Mouse (Mus musculus): ENCODE results near the gene Ppfia2. TPM values are rescaled to one million over a fixed set of nuclear protein-coding genes. Genes with fewer than 3 reads are reported as not detected.

The Ppfia2 gene
- under 1 TPM; 0.57 to 0.86 TPM for total RNA-seq (2021)
- long read RNA-seq, experiment 1 = 0 reads
- long read RNA-seq, experiment 2 = 0 reads

DNA sequence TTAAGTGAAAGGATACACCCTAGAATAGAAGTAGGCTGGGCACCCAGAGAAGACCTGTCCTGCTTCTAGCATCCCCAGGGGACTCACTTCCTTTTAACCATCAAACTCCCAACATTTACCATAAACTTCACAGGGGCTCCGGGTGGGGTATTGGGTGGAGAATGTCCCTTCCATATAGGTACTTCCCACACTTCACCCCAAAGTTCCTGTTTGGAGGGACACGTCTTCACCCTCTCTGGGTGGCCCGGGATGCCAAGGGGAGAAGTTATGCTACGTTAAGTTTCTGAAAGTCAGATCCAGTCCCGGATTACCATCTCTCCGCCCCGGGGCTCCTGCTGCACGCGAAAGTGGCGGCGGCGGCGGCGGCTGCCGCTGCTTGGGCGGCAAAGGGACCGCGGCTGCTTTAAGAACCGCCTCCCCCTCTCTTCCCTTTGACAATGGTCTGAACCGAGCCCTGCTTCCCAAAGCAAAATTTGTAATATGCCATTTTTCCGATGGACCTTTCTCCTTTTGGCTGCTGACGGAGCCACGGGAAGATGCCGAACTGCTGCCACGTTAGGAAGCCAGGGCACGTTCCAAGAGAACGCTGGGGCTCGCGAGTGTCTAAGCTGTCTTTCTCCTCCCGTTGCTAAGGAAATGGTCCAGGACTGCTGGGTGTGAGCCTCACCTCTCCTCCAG is at the start of gene Ppfia2:
Ppfia2 (plus strand) TSS at position 485 of the 678 bp plus-strand sequence.
- peak; percentile 12 to 16 for DNase-seq (ENCODE audit: low spot score in 2 of 2)

DNA sequence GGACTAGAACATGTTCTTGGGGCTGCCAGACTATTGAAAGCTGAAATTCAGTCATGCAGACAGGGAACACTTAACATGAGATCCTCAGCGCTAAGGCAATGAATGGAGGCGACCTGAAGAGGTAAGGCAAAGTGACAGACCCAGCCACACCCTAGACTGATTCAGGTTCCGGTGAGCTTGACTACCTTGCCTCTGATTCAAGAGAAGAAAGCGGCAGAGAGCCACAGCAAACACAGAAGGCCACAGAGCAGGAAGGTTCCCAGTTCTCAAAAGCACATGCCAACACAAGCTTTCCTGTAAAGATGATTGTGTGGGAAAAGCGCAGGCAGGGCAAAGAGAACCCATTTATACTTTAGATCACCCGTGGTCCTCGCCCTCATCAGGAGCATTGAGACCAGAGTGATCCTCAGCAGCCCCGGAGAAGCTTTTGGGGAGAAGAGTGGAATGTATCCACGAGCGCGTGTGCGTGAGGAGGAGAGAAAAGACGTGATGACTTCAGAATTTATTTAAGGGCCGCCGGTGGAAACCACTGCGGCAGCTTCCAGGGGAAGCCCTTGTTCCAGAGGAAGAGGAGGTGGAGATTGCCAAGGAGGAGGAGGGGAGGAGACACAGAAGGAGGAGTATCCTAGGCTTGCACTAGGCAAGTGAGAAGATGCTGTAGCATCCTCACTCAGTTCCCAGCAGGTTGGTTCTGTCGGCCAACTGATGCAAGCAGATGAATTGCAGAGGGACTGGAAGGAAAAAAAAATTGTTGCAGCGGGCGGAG is 1.0 kb upstream of the Ppfia2 start:
- no peak for DNase-seq (ENCODE audit: low spot score in 2 of 2)

DNA sequence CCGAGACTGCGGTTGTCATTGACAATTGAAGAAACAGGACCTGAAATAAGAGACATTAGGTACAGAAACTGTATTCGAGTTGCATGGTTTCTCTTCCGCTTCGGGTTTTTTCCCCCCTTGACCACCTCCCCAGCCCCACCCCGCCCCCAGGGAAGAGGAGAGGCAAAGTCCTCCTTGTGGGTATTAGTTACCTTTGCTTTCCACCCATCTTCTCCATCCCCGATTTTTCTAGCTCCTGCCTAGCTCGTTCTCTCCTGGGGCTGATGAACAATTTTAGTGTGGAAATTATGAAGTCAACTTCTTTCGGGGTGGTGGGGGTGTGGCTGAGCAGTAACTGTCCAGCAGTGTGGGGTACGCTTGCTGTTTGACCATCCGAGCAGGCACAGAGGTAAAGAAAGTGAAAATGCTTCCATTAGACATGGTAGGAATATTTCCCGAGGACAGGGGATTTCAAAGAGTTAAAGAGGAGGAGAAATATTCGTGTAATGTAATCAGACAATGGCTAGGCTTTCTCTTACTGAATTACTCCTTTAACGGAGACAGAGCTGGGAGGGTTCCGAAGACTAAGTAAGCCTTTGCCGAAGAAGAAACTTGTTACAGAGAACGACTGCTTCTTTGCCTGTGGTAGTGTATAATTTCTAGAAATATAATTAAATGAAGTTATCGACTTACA is 530 bp downstream of the Ppfia2 start:
- DNase-seq (ENCODE audit: low spot score in 2 of 2) = no peak

DNA sequence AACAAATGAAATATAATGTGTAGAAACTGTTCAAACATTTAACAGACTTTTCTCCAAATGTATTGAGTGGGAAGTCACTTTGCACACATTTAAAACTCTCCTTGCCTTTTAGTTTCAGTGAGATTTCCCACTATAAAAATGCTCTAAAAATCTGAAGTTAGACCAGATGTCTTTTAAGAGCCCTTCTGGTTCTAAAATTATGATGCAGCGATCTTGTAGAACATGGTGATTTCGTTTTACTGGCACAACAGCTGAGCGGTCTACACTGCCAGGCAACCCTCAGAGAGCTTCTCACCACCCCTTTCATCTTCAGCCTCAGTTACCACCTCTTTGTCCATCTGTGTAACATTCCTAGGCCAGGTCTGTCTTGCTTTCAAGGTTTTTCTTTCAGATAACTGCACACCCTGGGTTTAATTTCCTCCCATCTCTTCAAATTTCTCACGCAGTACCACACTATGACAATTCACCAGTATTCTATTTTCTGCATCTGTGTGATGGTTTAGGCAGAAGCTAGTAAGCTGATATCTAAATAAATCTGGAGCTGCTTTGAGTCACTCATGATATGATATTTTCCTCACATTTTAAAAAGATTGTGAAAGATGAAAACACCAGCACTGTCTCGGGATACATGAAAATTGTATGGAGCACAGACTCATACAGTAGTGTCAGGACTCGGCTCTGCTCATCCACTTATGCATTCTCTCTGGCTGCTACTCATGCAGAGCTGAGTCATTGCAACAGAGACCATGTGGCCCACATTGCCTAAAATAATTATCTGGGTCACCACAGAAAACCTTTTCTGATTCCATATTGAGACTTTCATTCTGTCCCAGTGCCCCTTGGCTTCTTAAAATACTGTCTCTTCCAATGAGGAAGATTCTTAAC is 39.4 kb downstream of the Ppfia2 start:
- DNase-seq (ENCODE audit: low spot score in 2 of 2) = no peak

DNA sequence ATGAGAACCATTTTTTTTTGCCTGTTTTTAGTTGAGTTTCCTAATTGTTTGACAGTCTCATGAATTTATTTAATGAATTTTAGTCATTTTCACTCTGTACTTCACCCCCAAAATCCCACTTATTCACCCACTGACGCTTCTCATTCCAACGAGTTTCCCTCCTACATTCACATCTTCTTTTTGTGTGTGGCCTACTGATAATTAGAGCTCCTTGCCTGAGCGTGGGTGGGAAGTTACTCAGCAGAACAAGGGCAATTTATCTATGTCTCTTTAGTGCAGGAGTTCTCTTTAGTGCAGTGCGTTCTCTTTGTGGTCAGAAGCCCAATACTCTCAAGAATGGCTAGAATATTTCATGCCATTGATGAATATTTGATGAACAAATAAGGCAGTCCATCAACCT is 95.9 kb downstream of the Ppfia2 start:
- DNase-seq (ENCODE audit: low spot score in 2 of 2) = no peak

DNA sequence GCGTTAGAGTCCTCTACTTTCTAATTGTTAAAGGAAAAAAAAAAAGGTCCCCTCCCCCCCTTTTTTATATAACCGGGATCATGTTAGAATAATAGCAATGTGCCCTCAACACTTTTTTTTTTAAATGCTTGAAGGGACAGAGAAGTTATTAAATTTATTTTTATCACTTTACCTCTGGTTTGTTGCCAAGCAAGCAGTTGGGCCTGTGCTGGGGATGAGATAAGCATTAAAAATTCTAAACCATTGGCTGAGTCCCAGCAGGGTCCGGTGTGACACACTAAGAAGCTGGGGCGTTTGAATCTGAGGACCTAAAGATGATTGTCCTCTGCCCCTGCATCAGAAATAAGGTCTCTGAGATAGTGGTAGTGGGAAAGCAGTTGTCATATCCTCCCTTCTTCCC is 114.9 kb downstream of the Ppfia2 start:
- DNase-seq (ENCODE audit: low spot score in 2 of 2) = no peak

DNA sequence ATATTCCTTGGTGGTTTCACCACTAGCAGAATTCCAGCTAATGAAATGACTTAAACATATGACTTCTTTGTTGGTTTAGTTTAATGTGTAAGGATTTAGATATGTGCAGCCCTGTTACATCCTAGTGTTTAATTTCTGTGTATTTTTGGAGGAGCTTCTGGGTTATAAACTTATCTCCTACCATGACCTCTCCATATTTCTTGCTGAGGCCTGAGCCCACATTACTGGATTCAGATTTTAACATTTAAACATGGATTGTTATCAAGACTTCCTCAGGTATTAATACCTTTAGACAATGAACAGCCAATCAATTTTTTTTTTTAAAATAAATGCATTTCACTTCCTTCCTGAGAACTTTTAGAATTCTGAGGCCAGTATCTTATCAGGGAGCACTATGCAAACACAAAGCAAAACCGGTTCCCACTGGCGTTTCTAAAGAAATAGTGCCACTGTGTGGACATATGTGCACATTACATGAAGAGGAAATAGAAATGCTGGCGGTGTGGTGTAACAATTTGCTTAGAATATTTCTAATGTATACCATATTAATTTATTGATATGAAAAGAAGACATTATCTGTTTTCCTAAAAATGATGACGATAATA is 115.4 kb downstream of the Ppfia2 start:
- no peak for DNase-seq (ENCODE audit: low spot score in 2 of 2)

DNA sequence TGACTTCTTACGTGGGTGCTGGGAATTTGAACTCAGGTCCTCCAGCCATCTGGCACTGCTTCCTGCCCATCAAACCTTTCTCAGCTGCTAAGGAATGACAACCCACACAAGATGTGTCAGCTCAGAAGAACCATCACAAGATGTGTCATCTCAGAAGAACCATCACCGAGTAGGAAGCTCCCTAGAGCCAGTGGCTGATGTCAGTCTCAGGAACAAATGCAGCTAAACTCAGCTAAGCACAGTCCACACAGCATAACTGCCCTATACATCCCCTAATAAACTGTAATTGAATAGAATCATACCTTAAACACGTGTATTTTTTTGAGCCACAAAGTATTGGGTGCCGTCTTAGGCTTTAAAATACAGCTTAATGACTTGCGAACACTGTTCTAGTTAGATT is 117.7 kb downstream of the Ppfia2 start:
- no peak for DNase-seq (ENCODE audit: low spot score in 2 of 2)

DNA sequence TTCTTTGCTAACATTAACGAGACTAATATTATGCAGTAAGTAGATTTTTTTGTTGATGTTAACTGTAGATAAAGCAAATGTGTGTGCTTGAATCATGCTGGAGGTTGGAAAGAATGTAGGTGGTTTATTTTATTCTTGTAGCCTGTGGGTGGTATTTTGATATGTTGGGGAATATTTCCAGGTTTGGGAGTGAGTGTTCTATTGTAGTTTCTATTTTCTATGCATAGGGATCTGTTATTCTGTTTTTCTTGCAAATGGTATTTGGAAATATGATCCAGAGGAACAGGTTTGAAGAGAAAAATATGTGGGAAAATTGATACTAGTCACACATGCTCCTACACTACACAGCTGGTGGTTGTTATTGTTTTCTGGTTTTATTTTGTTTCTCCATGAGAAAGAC is 120.8 kb downstream of the Ppfia2 start:
- DNase-seq (ENCODE audit: low spot score in 2 of 2) = no peak

DNA sequence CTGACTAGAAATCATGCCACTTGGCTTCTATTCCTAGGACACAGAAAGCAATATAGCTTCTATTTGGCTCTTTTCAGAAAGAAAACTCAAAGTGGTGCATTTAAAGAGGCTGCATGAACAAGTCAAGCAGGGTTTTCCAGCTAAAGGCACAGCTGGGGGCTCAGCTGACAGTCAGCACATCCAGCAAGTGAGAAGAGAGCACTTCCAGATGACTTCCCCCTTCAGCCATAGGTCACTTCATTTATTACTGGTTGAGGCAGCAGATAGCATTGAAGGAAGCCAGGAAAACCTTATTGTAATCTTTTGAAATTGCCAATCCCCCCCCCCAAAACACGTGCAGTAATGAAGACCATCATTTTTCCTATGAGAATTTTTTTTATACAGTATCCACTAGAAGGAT is 126.8 kb downstream of the Ppfia2 start:
- DNase-seq (ENCODE audit: low spot score in 2 of 2) = no peak

DNA sequence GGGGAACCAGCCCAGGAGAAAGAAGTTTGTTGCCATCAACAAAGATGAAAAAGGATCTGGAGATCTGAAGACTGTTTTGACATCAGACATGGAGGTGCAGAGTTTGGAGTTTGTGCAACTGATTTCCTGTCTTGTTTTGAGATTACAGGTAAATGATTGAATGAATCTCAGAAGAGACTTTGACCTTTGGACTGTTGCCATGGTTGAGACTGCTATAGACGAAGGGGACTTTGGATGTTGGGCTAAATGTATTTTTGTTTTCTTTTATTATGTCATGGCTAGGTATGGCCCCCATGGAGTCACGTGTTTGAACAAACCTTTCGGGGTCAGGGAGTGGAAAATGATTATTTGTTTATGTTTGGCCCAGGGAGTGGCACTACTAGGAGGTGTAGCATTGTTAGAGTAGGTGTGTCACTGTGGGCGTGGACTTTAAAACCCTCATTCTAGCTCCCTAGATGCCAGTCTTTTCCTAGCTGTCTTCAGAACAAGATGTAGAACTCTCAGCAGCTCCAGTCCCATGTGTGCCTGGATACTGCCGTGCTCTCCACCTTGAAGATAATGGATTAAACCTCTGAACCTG is 133.3 kb downstream of the Ppfia2 start:
- no peak for DNase-seq (ENCODE audit: low spot score in 2 of 2)

DNA sequence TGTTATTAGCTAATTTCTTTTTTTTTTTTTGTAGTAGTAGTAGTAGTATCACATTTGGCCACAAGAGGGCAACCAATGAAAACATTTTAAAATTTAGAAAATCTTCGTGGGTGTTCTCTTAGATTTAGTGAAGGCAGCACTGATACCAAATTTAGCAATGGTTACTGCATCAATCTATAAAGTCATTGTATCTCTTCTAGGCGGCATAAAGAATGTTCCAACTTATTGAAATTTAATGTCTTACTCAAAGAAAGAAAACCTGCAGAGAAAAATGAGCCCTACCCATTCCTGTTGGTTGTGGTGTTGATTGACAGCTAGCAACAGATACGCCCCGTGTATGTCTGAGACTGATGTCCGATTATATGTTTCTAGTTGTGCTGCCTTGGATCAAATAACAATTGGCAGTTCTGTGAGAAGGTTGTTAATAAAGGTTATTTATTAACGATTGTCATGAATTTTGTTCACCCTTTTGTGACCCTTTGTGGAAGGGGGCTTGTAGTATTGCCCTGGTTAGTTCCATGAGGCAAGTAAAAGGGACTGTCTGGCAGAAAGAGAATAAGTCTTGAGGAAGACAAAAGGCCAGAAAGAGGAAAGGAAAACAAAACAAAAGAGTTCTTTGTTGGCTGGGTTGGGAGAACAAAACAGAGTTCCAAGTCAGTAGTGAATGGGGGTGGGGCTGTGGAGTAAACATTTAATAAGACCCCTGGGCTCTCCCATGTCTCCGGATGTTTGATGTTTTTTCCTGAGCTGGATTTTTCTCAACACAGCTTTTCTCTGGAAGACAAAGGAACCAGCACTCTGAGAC is 139.2 kb downstream of the Ppfia2 start:
- no peak for DNase-seq (ENCODE audit: low spot score in 2 of 2)

DNA sequence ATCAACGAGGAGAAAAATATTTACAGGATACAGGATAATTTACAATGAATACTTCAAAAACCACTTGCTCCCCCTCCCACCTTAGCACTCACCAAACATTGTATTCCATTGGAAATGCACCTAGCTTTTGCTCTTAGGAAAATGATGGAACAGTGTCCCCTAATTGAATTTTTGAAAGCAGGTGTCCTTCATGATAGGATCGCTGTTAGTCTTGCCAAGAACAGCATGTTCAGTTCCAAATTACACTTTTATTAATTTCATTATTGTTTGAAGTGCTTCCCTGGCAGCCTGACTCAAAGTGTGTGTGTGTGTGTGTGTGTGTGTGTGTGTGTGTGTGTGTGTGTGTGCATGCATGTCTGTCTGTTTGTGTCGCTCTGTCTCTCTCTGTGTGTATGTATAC is 140.1 kb downstream of the Ppfia2 start:
- no peak for DNase-seq (ENCODE audit: low spot score in 2 of 2)

DNA sequence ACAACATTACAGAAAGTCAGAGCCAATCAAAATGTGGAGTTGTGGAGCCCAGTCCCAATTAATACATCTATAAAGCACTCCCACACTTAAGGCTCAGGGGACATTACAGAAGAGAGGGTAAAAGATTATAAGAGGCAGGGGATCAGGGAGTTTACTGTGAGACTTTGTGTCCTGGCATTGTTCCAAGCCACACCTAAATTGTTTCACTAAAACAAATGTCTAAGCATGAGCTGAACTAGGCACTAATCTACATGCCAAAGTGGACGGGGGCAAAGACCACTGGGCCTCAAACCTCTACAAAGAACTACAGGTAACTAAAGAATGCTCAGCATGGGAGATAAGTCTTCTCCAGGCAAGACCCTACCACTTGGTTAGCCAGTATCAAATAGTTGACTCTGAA is 148.1 kb downstream of the Ppfia2 start:
- DNase-seq (ENCODE audit: low spot score in 2 of 2) = no peak

DNA sequence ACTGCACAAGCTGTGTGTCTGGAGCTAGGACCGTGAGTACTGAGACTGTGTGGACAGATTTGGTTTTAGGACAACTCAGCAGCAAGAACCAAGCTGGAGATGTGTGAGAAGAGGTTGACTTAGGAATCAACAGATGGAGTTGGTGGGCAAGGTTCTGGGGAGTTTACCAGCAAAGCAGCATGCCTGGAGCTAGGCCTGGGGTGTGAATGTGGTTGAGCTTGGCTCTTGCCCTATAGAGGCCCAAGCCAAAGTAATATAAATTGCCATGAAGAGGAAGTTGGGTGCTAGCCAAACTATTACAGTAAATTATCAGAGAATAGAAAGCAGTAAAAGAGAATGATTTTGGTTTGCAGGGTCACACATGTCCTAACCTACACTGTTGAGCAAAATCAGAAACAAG is 150.8 kb downstream of the Ppfia2 start:
- no peak for DNase-seq (ENCODE audit: low spot score in 2 of 2)

DNA sequence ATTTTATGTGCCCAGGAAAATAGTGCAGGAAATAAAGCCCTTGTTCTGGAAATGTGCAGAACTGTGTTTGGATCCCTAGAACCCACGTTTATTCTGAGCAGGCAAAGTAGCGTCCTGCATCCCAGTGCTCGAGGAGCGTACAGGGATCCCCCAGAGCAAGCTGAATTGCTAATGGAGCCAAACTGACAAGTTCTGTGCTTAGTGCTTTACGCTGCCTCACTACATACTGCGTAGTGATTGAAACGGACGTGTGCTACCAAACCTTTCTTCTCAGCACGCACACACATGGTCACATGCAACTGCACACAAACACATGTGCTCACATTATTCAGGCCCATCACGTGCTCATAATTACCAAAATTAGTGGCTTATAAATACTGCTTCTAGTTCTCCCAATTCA is 153.2 kb downstream of the Ppfia2 start:
- DNase-seq (ENCODE audit: low spot score in 2 of 2) = no peak

DNA sequence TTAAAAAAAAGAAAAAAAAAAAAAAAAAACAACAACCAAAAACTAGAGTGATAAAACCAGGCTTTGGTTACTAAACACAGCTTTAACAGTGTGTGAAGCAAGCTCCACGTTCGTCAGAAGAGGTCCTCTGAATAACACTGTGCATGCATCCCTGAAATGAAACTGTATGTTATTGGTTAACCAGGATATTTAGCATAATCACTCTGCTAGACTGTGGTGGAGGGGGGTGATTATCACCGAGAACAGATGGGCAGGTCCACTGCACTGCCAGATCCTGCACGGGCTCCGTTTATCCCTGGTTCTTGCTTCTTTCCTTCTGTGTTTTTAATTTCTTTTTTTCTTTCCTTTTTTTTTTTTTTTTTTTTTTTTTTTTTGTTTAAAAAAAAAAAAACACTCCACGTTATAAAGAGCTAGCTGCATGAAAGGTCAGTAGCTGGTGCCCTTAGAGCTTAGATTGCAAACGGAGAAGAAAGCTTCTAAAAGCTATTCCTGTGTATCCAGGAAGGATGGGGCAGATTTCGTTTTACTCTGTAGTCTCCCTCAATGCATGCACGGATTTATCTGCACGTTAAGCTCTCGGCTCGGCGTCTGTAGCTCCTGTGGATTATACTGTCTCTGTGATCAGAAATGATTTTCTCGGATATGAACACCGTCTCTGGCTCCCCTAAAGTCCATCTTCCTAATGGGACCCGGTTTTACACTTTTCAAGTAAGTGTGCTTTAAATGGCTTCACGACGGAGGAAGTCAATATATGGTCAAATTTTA is 162.2 kb downstream of the Ppfia2 start:
- no peak for DNase-seq (ENCODE audit: low spot score in 2 of 2)

DNA sequence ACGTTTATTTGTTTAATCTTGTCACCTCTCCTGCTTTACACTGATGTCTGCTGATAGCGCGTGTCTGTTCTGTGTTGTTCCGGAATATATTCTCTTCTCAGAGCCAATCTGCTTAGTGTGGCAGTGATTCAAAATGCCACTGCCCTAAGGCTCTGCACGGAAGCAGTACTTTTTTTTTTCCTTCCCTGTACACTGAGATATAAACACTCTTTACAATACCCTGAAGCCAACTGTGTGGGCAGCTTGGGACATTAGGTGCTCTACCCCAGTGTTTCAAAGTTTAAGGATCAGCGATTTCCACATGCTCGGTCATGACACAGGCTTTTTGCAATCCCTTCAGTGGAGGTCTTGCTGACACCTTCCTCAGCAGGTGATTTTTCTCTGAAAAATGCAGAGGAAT is 163.8 kb downstream of the Ppfia2 start:
- no peak for DNase-seq (ENCODE audit: low spot score in 2 of 2)

DNA sequence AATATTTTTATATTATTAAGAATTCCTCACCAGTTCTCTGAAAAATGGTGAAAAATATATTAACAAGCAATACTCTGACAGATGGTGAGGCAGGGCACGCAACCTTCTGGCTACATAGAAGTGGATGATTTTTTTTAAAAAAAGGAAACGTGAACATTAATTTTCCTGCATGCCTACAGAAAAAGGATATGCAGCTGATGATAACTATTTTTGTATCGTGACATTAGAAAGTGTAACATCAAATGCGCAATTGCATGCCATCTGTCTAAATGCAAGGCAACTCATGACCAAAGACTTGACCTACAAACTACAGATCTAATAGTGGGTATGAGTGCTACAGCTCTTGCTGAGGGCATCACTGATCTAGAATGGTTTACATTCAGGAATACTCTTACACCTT is 182.1 kb downstream of the Ppfia2 start:
- no peak for DNase-seq (ENCODE audit: low spot score in 2 of 2)
